Mouse (Mus musculus): Measurements from ENCODE around the gene Bpifc.

- TF ChIP-seq CTCF (IDR thresholded peaks at IDR 0.05; ENCODE audit: control insufficient read depth, insufficient read depth, insufficient replicate concordance, low read depth, low read length), result no peak
- TF ChIP-seq POLR2A (IDR thresholded peaks at IDR 0.05; ENCODE audit: control insufficient read depth, low read depth, low read length), result no peak
Measured at GRCm38 (mm10) chr10:85967411-85968156, 44.1 kb downstream of the Bpifc start.
